Mouse (Mus musculus) erythroblast, embryonic 14.5 days (primary cell): ENCODE measurements around the gene Fam32a.

ENCODE experiments used
- GATA1 ChIP-seq: IDR thresholded peaks from 2 replicates; pipeline ENCODE4 v1.6.1; 2012; ENCODE audit warnings: low read length, inconsistent platforms, mixed read lengths
- TAL1 ChIP-seq: IDR thresholded peaks from 3 replicates; pipeline ENCODE4 v1.6.1; 2012; ENCODE audit warnings: low read length, inconsistent platforms, mixed read lengths

- TF ChIP-seq TAL1 (no peak), GATA1 (no peak)
Measured at GRCm38 (mm10) chr8:72242226-72242625, 22.7 kb downstream of the Fam32a start.
